Mouse (Mus musculus) liver, postnatal 0 days (tissue): ENCODE results near the gene Syt14.

Experiments used
- CTCF ChIP-seq: sonication (generic); IDR thresholded peaks from 2 replicates; pipeline ENCODE4 v1.5.1; 2016; ENCODE audit warnings: antibody characterized with exemption, low read depth
- EP300 ChIP-seq: IDR thresholded peaks from 2 replicates; pipeline ENCODE4 v1.6.1; 2016; ENCODE audit warnings: antibody characterized with exemption, low read depth, mild to moderate bottlenecking

GRCm38 (mm10) chr1:192981658-192982057 lies 53.9 kb downstream of the Syt14 start:
- TF ChIP-seq CTCF (no peak), EP300 (peak; percentile 67)
